Comparison of ENCODE assay signal across 14 mouse cellular contexts in genomic region chr16:34030379-34030778, GRCm38 (mm10).
A peak's percentile ranks its signal among the peaks of the same experiment; 100 is the strongest.
DNase-seq lines count a peak whose midpoint lies in the region; ATAC-seq lines count a peak whose summit lies in the region.
"Had no signal": no experiment of that assay in that cellular context is flagged by ENCODE, and none has a peak within 500 bp of the region (broad histone marks: within the 10 kb centered on the region; RNA-seq: fewer than 3 reads in every experiment).

No protein-coding gene starts in this region.

- peak overlapping the region; percentile 66 for H3K27ac ChIP-seq in kidney, embryonic 15.5 days
- H3K27ac ChIP-seq: embryonic facial prominence, embryonic 10.5 days had no signal

- WGBS in kidney, embryonic 15.5 days: 75% methylated on average over 4 of the region's 4 CpGs

- no peaks in the 10 kb centered on the region for H3K27me3 ChIP-seq in kidney, embryonic 15.5 days
- H3K27me3 ChIP-seq: megakaryocyte, embryonic 14.5 days had no signal

- H3K36me3 ChIP-seq in kidney, embryonic 15.5 days: peaks cover 45% of the 10 kb centered on the region

- no peak overlapping the region for H3K9ac ChIP-seq in kidney, embryonic 15.5 days

- DNase-seq in heart, adult 11 months: peak; percentile 55
- DNase-seq in heart, postnatal 4 days: no peak
- DNase-seq in kidney, adult 18-20 months: no peak
- peak; percentile 13 for DNase-seq in kidney, postnatal 14 days
- DNase-seq in lung, postnatal 10 days: peak; percentile 36
- DNase-seq in adrenal gland, postnatal 14 days: no peak
- no peak for DNase-seq in embryo, embryonic 11 days
- DNase-seq: cerebellum, adult 2 months; right cerebral cortex, postnatal 14 days; thymus, postnatal 25 days had no signal

- no peaks in the 10 kb centered on the region for H3K9me3 ChIP-seq in kidney, embryonic 15.5 days (replicated peaks)
- H3K9me3 ChIP-seq: embryonic facial prominence, embryonic 10.5 days; megakaryocyte, embryonic 14.5 days had no signal

- H3K4me2 ChIP-seq in kidney, embryonic 15.5 days: no peak overlapping the region

- no peak for ATAC-seq in kidney, embryonic 15.5 days (replicated peaks; ENCODE audit: low FRiP score)

- peaks cover 28% of the 10 kb centered on the region for H3K4me1 ChIP-seq in kidney, embryonic 15.5 days

- no peak overlapping the region for H3K4me3 ChIP-seq in kidney, embryonic 15.5 days (replicated peaks)
- H3K4me3 ChIP-seq: embryonic facial prominence, embryonic 10.5 days; myocyte had no signal

Comparison
In these comparisons a context has a peak if more than half of its experiments do, and no peak if none do; other contexts are left out.
1. DNase-seq: peak in heart, adult 11 months (single experiment), kidney, postnatal 14 days (single experiment) and lung, postnatal 10 days (single experiment); none in heart, postnatal 4 days (single experiment), kidney, adult 18-20 months (single experiment), adrenal gland, postnatal 14 days (single experiment) and embryo, embryonic 11 days (single experiment).